Mouse (Mus musculus) limb, embryonic 10.5 days (tissue): ENCODE data around the gene Cmtm5. TPM values are rescaled to one million over a fixed set of nuclear protein-coding genes. Genes with fewer than 3 reads are reported as not detected.
A peak's percentile ranks its signal among the peaks of the same experiment; 100 is the strongest.
"Not testable (repeated sequence)": the region's sequence is repeated elsewhere in the genome, so short reads cannot be mapped to it uniquely, and the experiment has no call there.

ENCODE experiments used
- DNase-seq: peaks from one replicate; pipeline ENCODE4 v3.0.0-alpha.2; 2017; ENCODE audit warnings: low spot score
- H3K27ac ChIP-seq: fragments of 300-500 bp; sonication (generic); 2 replicates; pipeline ENCODE4 v1.5.1; 2016; ENCODE audit warnings: mild to moderate bottlenecking
- H3K27me3 ChIP-seq: fragments of 300-500 bp; sonication (generic); 2 replicates; pipeline ENCODE4 v1.6.1; 2016; ENCODE audit warnings: low read depth, mild to moderate bottlenecking; ENCODE audit not compliant: poor library complexity, severe bottlenecking
- H3K36me3 ChIP-seq: fragments of 300-500 bp; sonication (generic); 2 replicates; pipeline ENCODE4 v1.6.1; 2016; ENCODE audit warnings: mild to moderate bottlenecking, moderate library complexity
- H3K4me1 ChIP-seq: fragments of 300-500 bp; sonication (generic); 2 replicates; pipeline ENCODE4 v1.6.1; 2016
- H3K4me3 ChIP-seq: fragments of 300-500 bp; sonication (generic); 2 replicates; pipeline ENCODE4 v1.5.1; 2016; ENCODE audit warnings: mild to moderate bottlenecking, moderate library complexity
- H3K9me3 ChIP-seq: fragments of 300-500 bp; sonication (generic); replicated peaks from 2 replicates; pipeline ENCODE4 v1.6.1; 2016; ENCODE audit warnings: mild to moderate bottlenecking
- WGBS: fragments of 180-500 bp; shearing (Covaris S2); methylation state at CpG from one replicate; pipeline ENCODE4 v1.1.7; 2016; 5-methylcytosine and 5-hydroxymethylcytosine counted together
- polyA plus RNA-seq: library from polyadenylated mRNA; unstranded; fragments of >200 nt; fragmentation: Nextera tagmentation; extraction: Ambion mirVana; gene quantifications from 2 replicates; pipeline ENCODE4 v1.2.1, GENCODE M21; 2016

The Cmtm5 gene
- polyA plus RNA-seq, 1 experiment from 2014 or later, result 1.2 TPM

- H3K27me3 ChIP-seq, result peaks cover 15% of the 10 kb centered on the region; the same call in 1 of the 2 replicates
- no peaks in the 10 kb centered on the region for H3K36me3 ChIP-seq
- no peak overlapping the region for H3K4me3 ChIP-seq
- no peak for DNase-seq
- WGBS, result 92% methylated on average over 8 of the region's 8 CpGs
- no peak overlapping the region for H3K27ac ChIP-seq
- no peaks in the 10 kb centered on the region for H3K9me3 ChIP-seq
- no peaks in the 10 kb centered on the region for H3K4me1 ChIP-seq
Observed at GRCm38 (mm10) chr14:54953664-54954206, 17.7 kb downstream of the Cmtm5 start.

GRCm38 (mm10) chr14:54954474-54954873 lies 18.4 kb downstream of the Cmtm5 start:
- DNase-seq, result no peak
- Histone ChIP-seq H3K9me3 (no peaks in the 10 kb centered on the region), H3K27ac (no peak overlapping the region), H3K36me3 (no peaks in the 10 kb centered on the region), H3K27me3 (peaks cover 12% of the 10 kb centered on the region; the same call in 1 of the 2 replicates), H3K4me3 (no peak overlapping the region), H3K4me1 (no peaks in the 10 kb centered on the region)
- WGBS, result 86% methylated on average over 3 of the region's 3 CpGs

GRCm38 (mm10) chr14:54955481-54955880 lies 19.4 kb downstream of the Cmtm5 start:
- H3K4me1 ChIP-seq, result no peaks in the 10 kb centered on the region
- no peak for DNase-seq
- no peak overlapping the region for H3K4me3 ChIP-seq
- H3K36me3 ChIP-seq, result no peaks in the 10 kb centered on the region
- no peak overlapping the region for H3K27ac ChIP-seq
- peaks cover 5% of the 10 kb centered on the region; the same call in 1 of the 2 replicates for H3K27me3 ChIP-seq
- H3K9me3 ChIP-seq, result no peaks in the 10 kb centered on the region
- 96% methylated on average over 3 of the region's 3 CpGs for WGBS

GRCm38 (mm10) chr14:54956533-54956932 lies 20.5 kb downstream of the Cmtm5 start:
- no peak overlapping the region for H3K27ac ChIP-seq
- 86% methylated on average over 9 of the region's 9 CpGs for WGBS
- H3K4me1 ChIP-seq, result 0 out of 2 replicates have a peak, but pooled peaks cover 5% of the 10 kb centered on the region
- no peaks in the 10 kb centered on the region for H3K9me3 ChIP-seq
- no peaks in the 10 kb centered on the region for H3K27me3 ChIP-seq
- H3K4me3 ChIP-seq, result no peak overlapping the region
- DNase-seq, result no peak
- H3K36me3 ChIP-seq, result no peaks in the 10 kb centered on the region

- Histone ChIP-seq H3K27me3 (no peaks in the 10 kb centered on the region), H3K27ac (no peak overlapping the region), H3K4me1 (0 out of 2 replicates have a peak, but pooled peaks cover 5% of the 10 kb centered on the region), H3K36me3 (no peaks in the 10 kb centered on the region), H3K4me3 (no peak overlapping the region), H3K9me3 (no peaks in the 10 kb centered on the region)
- no peak for DNase-seq
- WGBS, result 84% methylated on average over 4 of the region's 4 CpGs
Observed at GRCm38 (mm10) chr14:54958503-54958902, 22.4 kb downstream of the Cmtm5 start.

GRCm38 (mm10) chr14:54959197-54959596 lies 23.1 kb downstream of the Cmtm5 start:
- H3K27ac ChIP-seq, result no peak overlapping the region
- DNase-seq, result no peak
- H3K9me3 ChIP-seq, result no peaks in the 10 kb centered on the region
- 95% methylated on average over 3 of the region's 3 CpGs for WGBS
- H3K27me3 ChIP-seq, result no peaks in the 10 kb centered on the region
- H3K36me3 ChIP-seq, result no peaks in the 10 kb centered on the region
- 0 out of 2 replicates have a peak, but pooled peaks cover 5% of the 10 kb centered on the region for H3K4me1 ChIP-seq
- H3K4me3 ChIP-seq, result no peak overlapping the region

- not testable (repeated sequence) for H3K27me3 ChIP-seq, DNase-seq, H3K27ac ChIP-seq, H3K4me1 ChIP-seq, H3K4me3 ChIP-seq, H3K36me3 ChIP-seq, H3K9me3 ChIP-seq
- WGBS, result 92% methylated on average over 12 of the region's 12 CpGs
Observed at GRCm38 (mm10) chr14:54959853-54960613, 24.0 kb downstream of the Cmtm5 start.

GRCm38 (mm10) chr14:54960769-54961168 lies 24.7 kb downstream of the Cmtm5 start:
- no peaks in the 10 kb centered on the region for H3K36me3 ChIP-seq
- no peak overlapping the region for H3K4me3 ChIP-seq
- 0 out of 2 replicates have a peak, but pooled peaks cover 5% of the 10 kb centered on the region for H3K4me1 ChIP-seq
- H3K27ac ChIP-seq, result 0 out of 2 replicates have a peak overlapping the region, but pooled peaks have one; percentile 26
- no peaks in the 10 kb centered on the region for H3K27me3 ChIP-seq
- WGBS, result 76% methylated on average over 10 of the region's 10 CpGs
- no peaks in the 10 kb centered on the region for H3K9me3 ChIP-seq
- no peak for DNase-seq

- H3K4me3 ChIP-seq, result no peak overlapping the region
- DNase-seq, result no peak
- H3K36me3 ChIP-seq, result no peaks in the 10 kb centered on the region
- no peak overlapping the region for H3K27ac ChIP-seq
- no peaks in the 10 kb centered on the region for H3K27me3 ChIP-seq
- H3K9me3 ChIP-seq, result no peaks in the 10 kb centered on the region
- 0 out of 2 replicates have a peak, but pooled peaks cover 5% of the 10 kb centered on the region for H3K4me1 ChIP-seq
- WGBS, result 77% methylated on average over 5 of the region's 5 CpGs
Observed at GRCm38 (mm10) chr14:54961487-54961886, 25.4 kb downstream of the Cmtm5 start.

- Histone ChIP-seq H3K27me3 (no peaks in the 10 kb centered on the region), H3K36me3 (no peaks in the 10 kb centered on the region), H3K27ac (no peak overlapping the region), H3K4me3 (no peak overlapping the region), H3K9me3 (no peaks in the 10 kb centered on the region), H3K4me1 (0 out of 2 replicates have a peak, but pooled peaks cover 8% of the 10 kb centered on the region)
- WGBS, result 91% methylated on average over 7 of the region's 7 CpGs
- DNase-seq, result no peak
Observed at GRCm38 (mm10) chr14:54962714-54963113, 26.7 kb downstream of the Cmtm5 start.

GRCm38 (mm10) chr14:54963727-54964126 lies 27.7 kb downstream of the Cmtm5 start:
- Histone ChIP-seq H3K36me3 (no peaks in the 10 kb centered on the region), H3K27ac (no peak overlapping the region), H3K27me3 (no peaks in the 10 kb centered on the region), H3K9me3 (no peaks in the 10 kb centered on the region), H3K4me3 (no peak overlapping the region), H3K4me1 (0 out of 2 replicates have a peak, but pooled peaks cover 8% of the 10 kb centered on the region)
- no peak for DNase-seq
- WGBS, result 93% methylated on average over 11 of the region's 11 CpGs

- Histone ChIP-seq H3K27ac (no peak overlapping the region), H3K4me1 (0 out of 2 replicates have a peak, but pooled peaks cover 8% of the 10 kb centered on the region), H3K4me3 (no peak overlapping the region), H3K36me3 (no peaks in the 10 kb centered on the region), H3K27me3 (no peaks in the 10 kb centered on the region), H3K9me3 (no peaks in the 10 kb centered on the region)
- WGBS, result 81% methylated on average over 15 of the region's 15 CpGs
- DNase-seq, result no peak
Observed at GRCm38 (mm10) chr14:54965044-54965443, 29.0 kb downstream of the Cmtm5 start.

- Histone ChIP-seq H3K36me3 (no peaks in the 10 kb centered on the region), H3K27ac (no peak overlapping the region), H3K4me3 (no peak overlapping the region), H3K9me3 (no peaks in the 10 kb centered on the region), H3K27me3 (no peaks in the 10 kb centered on the region), H3K4me1 (0 out of 2 replicates have a peak, but pooled peaks cover 8% of the 10 kb centered on the region)
- DNase-seq, result no peak
- WGBS, result 67% methylated on average over 6 of the region's 6 CpGs
Observed at GRCm38 (mm10) chr14:54965631-54966030, 29.6 kb downstream of the Cmtm5 start.
